Mouse (Mus musculus) activated CD4-positive, CD25-positive, alpha-beta regulatory T cell, adult 4 months (primary cell): ENCODE data around the gene Abcc12. TPM values are rescaled to one million over a fixed set of nuclear protein-coding genes. Genes with fewer than 3 reads are reported as not detected.

Experiments
- ATAC-seq: one replicate; pipeline ENCODE4 v1.8.0; 2017
- polyA plus RNA-seq, 2 experiments: library from polyadenylated mRNA; unstranded; fragments of 100-300 nt; shearing (Covaris generic); gene quantifications; one replicate each; pipeline ENCODE4 v1.2.1; 2017

The Abcc12 gene
- polyA plus RNA-seq, 2 experiments from 2014 or later: not detected

DNA sequence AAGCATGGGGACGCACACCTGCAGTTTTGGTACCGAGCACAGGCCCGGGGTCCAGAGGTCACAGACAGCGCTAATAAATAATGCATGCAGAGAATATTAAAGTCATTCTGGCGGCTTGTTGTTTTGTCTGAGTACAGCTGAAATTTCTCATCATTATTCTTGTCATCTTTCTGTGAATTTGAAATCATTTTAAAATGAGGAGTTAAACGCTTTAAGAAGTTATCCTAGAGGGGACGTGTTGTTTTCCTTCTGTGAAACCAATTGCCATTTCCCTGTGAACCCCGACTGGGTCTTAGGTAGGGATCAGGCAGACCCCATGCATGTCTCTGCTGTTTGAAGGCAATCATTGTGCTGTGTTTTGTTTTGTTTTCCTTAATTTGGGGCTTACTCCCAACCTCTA lies 2.9 kb downstream of the Abcc12 start:
- ATAC-seq: no peak

DNA sequence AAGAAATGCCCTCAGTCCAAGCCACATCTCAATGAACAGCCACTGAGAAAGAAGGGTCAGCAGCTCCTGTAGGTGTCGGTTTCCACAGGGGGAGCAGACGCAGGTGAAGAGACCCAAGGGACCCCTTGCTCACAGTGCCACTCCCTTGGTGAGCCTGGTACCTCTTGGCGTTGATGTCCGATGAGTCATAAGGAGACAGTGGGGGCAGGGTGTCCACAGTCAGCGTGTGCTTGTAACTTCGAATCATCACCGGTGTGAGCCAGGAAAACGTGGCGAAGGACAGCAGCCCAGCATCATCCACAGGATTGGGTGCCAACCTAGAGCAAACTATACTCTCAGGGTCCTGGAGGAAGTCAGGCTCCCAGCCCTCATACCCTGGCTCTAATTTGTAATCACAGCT lies 16.8 kb downstream of the Abcc12 start:
- no peak for ATAC-seq

DNA sequence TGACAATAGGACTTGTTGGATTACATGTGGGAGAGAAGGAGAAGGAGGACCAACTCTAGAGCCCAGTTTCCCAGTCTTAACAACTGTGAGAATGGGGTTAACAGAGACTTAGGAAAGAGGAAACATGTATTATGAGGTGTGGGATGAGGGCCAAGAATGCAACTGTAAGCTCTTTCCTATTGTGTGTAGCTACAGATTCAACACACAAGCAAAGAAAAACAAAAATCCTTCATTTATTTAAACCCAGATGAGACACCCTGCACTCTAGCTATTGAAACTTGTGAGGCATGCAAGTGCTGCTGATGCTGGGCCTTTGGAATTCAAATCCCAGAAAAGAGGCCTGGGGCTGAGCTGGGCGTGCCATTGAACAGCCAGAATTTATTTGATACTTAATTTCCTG lies 18.7 kb downstream of the Abcc12 start:
- no peak for ATAC-seq

DNA sequence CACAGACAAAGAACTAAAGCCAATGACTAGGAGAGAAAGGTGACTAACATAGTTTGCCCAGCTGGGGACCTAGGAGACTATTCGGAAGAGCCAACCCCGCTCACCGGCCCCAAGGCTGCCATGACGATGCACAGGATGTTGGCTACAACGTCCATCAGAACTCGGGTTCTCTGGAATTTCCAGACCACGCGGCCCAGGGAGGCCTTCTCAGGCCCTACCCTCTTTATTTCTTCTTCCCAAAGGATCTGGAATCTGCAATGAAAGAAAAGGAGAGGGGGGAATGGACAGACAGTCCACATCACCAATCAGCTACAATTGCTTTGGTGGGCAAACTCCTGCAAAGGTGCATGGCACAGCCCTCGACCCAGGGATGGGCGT lies 19.8 kb downstream of the Abcc12 start:
- ATAC-seq: no peak

DNA sequence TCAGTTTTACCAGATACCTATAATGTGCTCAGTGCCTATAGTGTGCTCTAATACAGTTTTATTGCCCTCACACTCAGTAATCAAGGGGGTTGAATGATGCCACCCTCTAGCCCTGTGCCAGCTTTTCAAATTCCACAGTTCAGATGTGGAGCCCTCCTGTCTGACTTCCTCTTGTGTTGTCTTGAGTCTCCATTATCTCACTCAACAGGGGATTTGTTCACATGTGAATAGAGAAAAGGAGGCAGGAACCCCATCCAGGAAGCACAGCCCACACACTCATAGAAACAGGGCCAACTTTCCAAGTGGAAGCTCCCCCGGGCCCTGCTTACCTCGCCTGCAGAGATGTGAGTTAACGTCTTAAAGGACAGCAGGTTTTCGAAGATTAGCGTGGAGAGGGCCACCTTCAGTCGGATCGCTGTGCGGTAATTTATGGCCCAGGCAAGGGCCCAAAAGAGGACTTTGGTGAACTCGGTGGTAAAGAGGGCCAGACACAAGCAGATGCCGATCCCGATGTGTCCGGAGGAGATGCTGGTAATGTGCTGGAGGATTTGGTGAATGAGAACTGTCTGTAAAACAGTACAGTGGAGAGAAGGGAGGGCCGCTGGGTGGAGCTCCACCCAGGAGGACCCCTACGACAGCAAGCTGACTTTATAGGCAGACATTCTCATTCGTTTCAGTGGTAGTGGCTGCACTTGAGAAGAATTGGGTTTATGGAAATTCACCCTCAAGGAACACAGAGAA lies 20.4 kb downstream of the Abcc12 start:
- ATAC-seq: no peak

DNA sequence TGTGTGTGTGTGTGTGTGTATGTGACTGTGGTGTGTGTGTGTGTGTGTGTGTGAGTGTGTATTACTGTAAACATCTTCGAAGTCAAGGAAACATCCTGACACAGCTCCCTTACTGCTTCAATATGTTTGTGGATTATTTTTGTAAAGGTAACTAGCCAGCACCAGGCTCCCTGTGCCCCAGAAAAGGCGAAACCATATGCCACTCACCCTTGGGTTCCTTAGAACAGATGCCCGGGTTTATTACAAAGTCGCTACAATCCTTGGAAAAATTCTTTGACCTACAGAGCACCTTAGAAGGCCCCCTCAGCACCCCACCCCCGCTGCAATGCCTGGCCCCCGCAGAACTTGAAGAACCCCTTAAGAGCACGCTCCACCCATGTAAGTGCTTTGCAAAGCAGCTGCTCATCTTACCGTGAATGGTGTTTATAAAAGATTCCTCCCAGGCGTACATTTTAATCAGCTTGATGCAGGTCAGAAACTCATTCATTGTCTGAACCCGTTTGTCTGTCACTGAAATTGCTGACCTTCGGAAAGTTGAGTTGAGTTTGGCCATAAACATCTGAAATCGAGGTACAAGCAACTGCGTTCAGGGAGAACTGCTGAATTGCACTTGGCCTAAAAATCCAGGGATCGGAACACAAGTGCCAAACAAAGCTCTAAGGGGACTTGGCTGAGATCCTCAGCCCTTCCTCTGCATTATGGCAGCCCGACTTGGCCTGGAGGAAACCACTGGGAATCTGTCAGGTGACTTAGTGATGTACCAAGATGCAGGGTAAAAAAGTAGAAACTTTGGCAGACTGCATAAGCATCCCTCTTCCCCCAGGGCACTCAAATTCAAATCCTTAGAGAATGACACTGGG lies 23.1 kb downstream of the Abcc12 start:
- no peak for ATAC-seq

DNA sequence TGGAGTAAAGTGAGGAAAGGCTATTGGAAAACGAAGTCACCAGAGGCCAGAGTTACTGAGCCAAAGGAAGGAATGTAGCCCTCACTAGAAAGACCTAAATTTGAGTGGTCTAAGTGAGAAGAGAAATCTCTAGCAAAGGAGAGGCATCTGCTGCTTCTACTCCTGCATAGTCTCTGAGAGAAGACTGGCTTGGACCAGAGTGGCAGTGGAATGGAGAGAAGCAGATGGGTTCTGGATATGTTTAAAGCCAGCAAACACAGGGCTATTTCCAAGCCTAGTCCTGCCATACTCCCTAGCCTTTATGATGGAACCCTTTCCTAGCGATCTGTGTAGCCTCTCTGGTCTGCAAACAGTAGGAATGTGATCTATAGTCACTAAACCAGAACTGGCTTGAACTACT lies 24.9 kb downstream of the Abcc12 start:
- no peak for ATAC-seq

DNA sequence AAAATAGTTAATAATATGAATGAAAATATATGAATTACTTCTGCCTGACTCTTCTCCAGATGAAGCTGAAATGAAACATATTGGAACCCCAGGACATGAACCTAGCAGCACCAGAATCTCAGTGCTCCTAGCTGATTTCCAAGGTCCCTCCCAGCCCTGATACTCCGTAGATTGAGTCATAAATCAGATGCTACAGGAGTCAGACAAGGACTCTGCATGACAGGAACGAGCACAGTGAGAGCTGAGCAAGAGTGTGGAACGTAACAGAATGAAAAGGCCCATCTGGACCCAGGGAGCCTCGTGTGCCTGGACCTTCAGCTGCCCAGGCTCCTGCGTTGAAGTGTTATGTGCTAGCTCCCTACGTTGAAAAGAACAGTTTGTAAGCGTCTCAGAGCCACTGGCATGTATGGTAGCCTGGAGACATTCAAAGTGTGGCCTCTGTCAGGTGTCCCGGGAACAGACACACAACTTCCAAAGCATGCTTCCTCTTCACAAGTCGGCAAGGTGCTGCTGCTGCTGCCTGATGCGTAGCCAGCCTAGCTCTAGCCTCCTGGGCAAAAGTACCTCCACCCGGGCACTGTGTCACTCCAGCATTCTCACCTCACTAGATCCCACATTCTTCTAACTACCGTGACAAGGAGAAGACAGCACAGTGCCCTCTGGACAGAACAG lies 26.1 kb downstream of the Abcc12 start:
- ATAC-seq: no peak

DNA sequence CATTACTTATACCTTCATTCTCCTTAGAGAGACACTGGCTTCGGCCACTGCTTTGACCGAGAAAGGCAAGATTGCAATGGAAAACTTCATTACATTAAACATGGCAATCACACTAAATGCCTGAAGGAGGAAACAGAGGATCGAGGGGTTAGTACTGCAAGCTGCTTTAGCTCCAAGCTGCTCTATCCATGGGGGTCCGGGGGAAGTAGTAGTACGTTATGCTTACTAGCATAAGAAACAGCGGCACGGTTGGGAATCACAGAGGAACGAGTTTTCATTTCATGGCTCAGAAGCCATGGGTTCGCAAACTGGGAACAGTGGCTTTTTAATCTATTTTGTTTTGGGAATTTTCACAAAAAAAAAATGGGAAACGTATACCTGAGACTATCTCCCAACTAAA lies 30.0 kb downstream of the Abcc12 start:
- ATAC-seq: no peak

DNA sequence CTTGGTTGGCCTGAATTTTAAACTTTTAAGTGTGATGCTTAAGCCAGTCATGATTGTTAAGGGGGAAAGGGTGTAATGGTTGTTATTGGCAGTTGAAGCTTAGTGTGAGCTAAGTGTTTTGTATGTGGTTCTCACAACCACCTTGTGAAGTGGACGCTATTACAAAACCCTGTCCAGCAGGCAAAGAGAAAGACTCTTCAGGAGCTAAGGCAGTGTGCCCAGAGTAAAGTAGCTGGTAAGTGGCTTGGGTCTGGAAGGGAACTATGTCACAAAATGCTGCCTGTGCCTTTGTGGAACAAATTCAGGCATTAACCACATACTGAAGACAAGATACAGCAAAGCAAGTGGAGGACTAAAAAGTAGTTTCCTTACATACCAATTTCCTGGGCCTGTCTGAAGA lies 34.5 kb downstream of the Abcc12 start:
- ATAC-seq: no peak

DNA sequence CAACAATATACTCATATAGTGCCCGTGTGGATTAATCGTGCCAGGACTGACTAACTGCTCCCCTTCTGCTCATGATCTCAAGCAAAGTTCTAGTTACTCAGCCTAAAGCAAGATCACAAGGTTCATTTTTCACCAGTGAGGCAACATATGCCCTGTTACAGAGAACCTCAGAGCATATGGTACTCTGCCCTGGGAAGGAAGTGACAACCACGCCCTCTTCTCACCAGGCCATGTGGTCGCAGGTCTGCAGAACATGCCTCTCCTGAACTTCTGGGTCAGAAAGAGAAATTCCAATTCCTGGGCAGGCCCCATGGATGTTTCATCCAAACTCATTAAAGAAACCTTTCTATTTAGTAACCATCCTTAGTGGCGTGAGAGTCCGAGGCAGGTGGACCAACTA lies 39.6 kb downstream of the Abcc12 start:
- no peak for ATAC-seq

DNA sequence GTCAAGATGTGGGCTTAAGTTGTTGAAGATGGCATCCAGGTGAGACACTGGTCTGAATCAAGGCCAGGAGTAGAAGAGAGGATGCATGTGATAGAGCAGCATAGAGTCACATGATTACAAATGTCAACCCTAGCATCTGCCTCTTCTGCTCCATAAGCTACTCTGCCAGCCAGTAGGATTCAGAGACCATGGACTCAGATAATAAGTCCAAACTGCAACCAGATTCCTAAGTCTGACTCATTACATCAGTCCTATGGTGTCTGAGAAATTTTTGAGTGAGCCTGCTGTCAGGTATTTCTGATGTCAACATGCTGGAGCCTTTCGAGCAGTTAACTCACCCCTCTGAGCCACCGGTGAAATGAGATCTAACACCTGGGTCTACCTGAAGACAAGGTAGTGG lies 40.1 kb downstream of the Abcc12 start:
- no peak for ATAC-seq

DNA sequence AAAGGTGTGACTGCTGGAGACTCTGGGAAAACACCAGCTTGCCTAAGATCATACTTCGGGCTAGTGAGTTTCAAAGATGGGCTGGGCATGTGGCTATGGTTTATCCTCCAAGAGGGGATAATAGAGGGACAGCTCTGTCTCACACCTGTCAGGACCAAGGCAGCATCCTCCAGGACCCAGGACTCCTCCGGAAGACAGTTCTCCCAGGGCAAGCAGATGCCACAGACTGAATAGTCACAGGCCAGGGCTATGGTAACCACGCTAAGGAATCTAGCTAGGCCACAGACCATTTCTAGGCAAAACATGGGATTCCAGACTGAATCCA lies 43.9 kb downstream of the Abcc12 start:
- ATAC-seq: no peak

DNA sequence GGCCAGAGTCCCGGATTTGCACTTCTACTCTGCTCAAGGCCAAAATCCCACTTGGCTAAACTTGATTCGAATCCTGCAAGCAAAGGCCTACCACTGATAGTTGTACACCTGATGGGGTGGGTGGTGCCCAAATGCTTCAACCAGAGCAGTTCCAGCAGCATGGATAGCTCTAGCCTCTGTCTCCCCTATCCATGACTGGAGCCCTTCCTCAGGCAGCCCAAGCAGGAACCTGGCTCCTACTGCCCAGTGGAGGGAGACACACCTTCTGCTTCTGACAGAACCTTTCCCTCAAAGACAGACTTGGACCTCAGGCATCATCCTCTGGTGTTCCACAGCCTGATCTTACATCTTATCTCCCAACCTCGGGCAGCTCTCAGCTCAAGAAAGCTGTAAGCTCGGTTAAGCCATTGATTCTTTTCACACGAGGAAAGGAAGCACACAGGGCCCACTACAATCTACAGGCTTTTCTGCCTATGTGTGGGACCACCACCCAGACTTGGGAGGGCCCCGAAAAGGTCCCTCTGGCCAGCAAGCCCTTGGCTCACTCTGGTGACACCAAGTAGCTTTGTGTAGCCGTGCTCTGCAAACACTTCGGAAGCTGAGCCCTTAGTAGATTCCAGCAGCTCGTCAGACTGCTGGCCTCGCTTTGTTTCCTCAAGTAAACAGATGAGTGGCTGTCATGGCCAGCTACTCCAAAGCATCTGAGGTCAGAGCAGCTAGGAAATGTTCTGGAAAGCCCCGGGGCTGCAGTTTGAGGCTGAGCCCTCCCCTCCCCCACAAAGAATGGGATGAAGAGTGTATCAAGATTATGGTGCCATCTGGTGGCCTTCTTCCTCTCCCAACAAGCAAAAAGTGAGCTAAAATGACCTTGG lies 44.5 kb downstream of the Abcc12 start:
- no peak for ATAC-seq

DNA sequence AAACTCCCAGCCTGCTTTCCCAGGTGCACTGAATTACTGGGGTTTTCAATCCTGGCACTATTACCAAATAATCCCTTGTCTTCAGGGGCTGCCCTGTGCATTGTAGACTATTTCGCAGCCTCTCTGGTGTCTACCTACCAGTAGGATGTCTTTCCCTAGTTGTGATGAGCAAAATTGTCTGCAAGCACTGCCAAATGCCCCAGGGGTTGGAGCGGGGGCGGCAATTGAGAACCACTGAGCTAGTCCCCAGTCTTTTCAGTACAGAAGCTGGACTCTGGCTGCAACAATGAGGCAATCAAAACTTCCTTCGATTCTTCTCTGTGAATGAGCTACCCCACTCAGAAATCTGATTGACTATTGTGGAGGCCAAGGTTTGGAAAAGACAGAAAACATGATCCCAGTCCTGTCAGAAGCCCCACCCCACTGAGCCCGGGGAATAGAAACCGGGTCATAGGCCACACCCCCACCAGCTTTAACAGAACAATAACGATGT lies 45.4 kb downstream of the Abcc12 start:
- no peak for ATAC-seq

DNA sequence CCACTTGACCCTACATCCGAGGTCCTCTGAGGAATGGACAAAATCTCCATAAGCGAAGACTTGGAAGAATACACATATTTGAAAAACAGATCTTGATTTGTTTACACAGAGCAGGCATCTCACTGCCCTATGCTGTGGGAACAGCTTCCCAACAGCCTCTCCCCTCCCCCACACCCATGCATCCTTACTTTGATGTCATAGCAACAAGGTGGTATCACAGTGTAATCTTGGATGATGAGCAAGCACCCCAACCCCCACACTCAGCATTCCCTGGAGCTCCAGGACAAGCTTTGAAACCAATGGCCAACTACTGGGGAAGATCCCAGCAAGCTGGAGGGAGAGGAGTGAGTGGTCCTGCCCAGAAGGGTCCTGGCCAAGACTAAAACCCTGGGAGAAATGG lies 50.8 kb downstream of the Abcc12 start:
- ATAC-seq: no peak

DNA sequence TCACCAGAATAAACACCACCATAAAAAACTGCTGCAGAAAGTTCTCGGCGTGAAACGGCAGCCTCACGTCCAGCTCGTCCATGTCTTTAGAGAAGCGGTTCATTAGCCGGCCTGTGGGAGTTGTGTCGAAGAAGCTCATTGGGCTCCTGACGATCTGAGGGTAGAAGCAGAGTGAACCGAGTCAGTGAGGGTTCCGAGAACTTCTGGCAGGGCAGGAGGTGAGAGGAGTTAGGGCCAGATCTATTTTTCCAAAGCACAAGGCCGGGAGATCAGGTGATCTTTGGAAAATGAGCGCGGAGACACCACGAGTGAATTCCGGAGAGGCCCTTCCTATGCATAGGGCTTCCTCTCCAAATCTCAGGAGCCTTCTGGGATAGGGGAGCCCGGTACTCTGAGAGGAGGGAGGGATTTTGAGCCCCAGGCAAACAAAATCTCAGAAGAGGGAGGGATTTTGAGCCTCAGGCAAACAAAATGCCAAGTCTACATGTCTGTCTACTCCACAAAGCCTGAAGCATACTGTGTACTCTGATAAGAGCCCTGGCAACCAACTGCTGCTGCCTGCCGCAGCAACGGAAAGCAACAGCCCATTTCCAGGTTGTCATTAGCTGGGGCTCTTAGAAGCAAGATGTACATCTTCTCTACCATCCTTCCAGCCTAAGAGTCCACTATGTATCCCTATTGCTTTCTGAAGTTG lies 53.0 kb downstream of the Abcc12 start:
- ATAC-seq: no peak

DNA sequence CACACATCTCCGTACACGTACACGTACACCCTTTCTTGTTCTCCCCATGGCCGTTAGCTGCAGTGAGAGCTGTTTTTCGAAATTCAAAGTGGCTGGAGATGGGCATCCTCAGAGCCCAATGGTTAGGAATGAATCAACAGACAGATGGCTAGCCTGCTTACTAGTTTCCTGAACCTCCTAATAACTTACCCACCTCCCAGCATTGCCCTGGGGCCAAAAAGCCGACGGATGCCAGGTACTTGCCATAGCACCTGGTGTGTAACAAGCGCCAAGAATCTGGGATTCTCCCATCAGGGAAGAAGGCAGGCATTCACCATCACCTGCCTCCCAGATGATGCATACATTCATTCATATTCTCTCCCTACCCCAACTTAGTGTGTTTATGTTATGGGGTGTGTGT lies 53.7 kb downstream of the Abcc12 start:
- ATAC-seq: no peak

DNA sequence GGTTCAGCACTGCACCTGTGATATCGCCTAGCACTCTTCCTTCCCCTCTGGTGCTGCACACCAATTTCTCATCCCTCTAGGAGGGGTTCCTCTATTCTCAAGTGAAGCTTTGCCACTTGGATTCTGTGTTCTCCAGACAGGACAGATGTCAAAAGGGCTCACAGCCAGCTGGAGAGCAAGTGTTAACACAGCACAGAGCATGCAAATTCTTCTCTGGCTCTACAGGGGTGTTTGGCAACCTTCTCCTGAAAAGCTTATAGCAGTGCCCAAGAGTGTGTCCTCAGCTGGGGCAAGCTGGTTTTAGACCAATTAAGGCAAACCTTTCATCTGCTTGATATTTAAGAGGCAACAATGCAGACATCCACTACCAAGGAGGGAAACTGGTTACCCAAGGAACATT lies 66.3 kb downstream of the Abcc12 start:
- ATAC-seq: no peak

DNA sequence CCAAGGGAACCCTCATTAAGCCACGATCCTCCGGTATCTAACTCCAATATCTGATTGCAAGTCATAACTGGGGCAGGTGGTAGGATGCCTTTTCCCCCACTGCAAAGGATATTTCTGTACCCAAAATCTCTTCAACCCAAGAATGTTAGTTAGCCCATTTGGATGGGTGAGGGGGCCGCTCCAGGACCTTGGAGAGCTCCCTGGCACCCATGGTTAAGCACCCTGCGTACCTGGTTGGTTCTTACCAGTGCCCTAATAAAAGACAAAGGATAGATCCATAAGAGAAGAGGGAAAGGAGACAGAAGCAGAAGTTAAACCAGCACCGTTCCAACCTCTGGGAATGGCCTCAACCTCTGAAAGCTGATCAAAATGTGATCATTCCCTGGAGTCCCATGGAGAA lies 67.6 kb downstream of the Abcc12 start:
- ATAC-seq: no peak

DNA sequence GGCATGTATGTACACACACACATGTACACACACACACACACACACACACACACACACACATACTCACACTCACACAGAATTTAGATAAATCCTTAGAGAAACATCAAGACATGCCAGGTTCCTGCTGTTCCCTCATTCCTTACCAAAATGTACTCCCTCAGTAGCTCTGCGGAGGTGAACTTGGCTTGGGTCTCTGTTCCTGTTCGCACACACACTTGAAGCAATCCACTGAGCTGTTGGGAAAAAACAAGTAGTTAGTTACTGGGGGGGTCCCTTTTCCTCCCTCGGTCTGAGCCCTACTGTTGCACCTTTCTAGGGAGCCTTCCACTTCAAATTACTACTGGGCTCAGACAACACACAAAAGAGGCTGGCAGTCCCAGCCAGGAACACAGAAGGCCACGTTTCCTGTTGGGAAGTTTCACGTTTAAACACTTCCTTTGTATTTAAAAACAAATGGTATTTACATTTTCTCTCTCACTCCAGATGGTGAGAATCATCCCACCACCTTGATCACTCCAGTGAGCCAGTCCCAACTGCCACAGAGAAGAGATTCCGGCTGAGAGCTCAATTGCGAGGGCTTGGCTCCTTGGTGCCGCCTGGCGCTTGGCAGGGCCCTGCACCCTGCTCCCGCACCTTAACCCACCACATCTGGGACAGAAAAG lies 68.2 kb downstream of the Abcc12 start:
- no peak for ATAC-seq

DNA sequence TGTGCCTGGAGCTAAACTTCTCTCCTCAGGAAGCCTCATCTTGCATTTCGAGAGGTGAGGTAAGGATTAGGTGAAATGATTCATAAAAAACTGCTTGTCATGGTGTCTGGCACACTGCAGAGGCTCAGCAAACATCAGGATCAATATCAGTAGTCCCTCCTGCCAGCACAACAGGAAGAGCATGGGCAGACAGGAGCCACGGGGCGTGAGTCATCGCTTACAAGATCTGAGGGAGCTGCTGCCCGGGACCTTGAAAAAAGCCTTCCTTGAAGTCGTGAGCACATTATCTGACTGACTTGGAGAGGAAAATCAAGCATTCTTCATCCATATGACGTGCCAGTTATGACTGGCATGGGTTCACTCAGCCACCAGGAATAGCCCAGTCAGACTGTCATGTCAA lies 79.1 kb downstream of the Abcc12 start:
- no peak for ATAC-seq
